Mouse (Mus musculus) limb, embryonic 14.5 days (tissue): ENCODE results near the gene Gpr162. TPM values are rescaled to one million over a fixed set of nuclear protein-coding genes. Genes with fewer than 3 reads are reported as not detected.
A peak's percentile ranks its signal among the peaks of the same experiment; 100 is the strongest.

ENCODE experiments used
- ATAC-seq: fragments of 200-750 bp; cut with Nextera tagmentation; 2 replicates; pipeline ENCODE4 v1.8.0; 2017; ENCODE audit warnings: low read depth, moderate number of reproducible peaks, moderate TSS enrichment; ENCODE audit not compliant: low FRiP score
- DNase-seq: peaks from one replicate; pipeline ENCODE4 v3.0.0-alpha.2; 2015; ENCODE audit warnings: low spot score
- H3K27ac ChIP-seq: fragments of 300-500 bp; sonication (generic); replicated peaks from 2 replicates; pipeline ENCODE4 v1.5.1; 2014; ENCODE audit warnings: low read depth, mild to moderate bottlenecking, low read length, moderate library complexity, mixed read lengths
- H3K27me3 ChIP-seq: fragments of 300-500 bp; sonication (generic); 2 replicates; pipeline ENCODE4 v1.6.1; 2014; ENCODE audit warnings: low read length, mixed read lengths; ENCODE audit not compliant: control insufficient read depth, insufficient read depth
- H3K36me3 ChIP-seq: fragments of 300-500 bp; sonication (generic); 2 replicates; pipeline ENCODE4 v1.6.1; 2014; ENCODE audit warnings: mild to moderate bottlenecking, low read length, moderate library complexity, mixed read lengths; ENCODE audit not compliant: control insufficient read depth, insufficient read depth
- H3K4me1 ChIP-seq: fragments of 300-500 bp; sonication (generic); 2 replicates; pipeline ENCODE4 v1.6.1; 2014; ENCODE audit warnings: antibody characterized with exemption, low read length, mixed read lengths; ENCODE audit not compliant: control insufficient read depth, insufficient read depth
- H3K4me2 ChIP-seq: fragments of 300-500 bp; sonication (generic); replicated peaks from 2 replicates; pipeline ENCODE4 v1.6.1; 2014; ENCODE audit warnings: low read depth, mild to moderate bottlenecking, low read length, moderate library complexity; ENCODE audit not compliant: severe bottlenecking
- H3K4me3 ChIP-seq: fragments of 300-500 bp; sonication (generic); replicated peaks from 2 replicates; pipeline ENCODE4 v1.5.1; 2014; ENCODE audit warnings: low read length
- H3K9ac ChIP-seq: fragments of 300-500 bp; sonication (generic); 2 replicates; pipeline ENCODE4 v1.6.1; 2014; ENCODE audit warnings: mild to moderate bottlenecking, low read depth, low read length, moderate library complexity; ENCODE audit not compliant: severe bottlenecking
- H3K9me3 ChIP-seq: fragments of 300-500 bp; sonication (generic); 2 replicates; pipeline ENCODE4 v1.6.1; 2016; ENCODE audit warnings: low read length; ENCODE audit not compliant: control insufficient read depth
- POLR2A ChIP-seq: fragments of 200-500 bp; IDR thresholded peaks from 2 replicates; pipeline ENCODE4 v1.8.0; 2012; ENCODE audit warnings: inconsistent platforms, mild to moderate bottlenecking, moderate library complexity, borderline replicate concordance; ENCODE audit not compliant: insufficient read depth, insufficient read length; ENCODE audit errors: extremely low read depth
- WGBS: fragments of 180-500 bp; shearing (Covaris S2); extraction: QIAGEN DNeasy Blood & Tissue Kit; methylation state at CpG from one replicate; pipeline ENCODE4 v1.1.7; 2014; 5-methylcytosine and 5-hydroxymethylcytosine counted together
- polyA plus RNA-seq, 2 experiments: library from polyadenylated mRNA; depleted of rRNA in 1 of 2; stranded (reverse) in 1 of 2; unstranded in 1 of 2; fragments of >200 nt; fragmentation: Nextera tagmentation in 1 of 2; extraction: Ambion mirVana in 1 of 2; gene quantifications; 2 replicates each; pipeline versions ENCODE4 v1.2.1 to v1.2.3; 2012 to 2014

Gene Gpr162
- polyA plus RNA-seq, 2 experiments = 2.1 to 7.5 TPM

- TF ChIP-seq POLR2A = no peak
- Histone ChIP-seq H3K27me3 (no peaks in the 10 kb centered on the region), H3K27ac (peak overlapping the region; percentile 99), H3K36me3 (no peaks in the 10 kb centered on the region), H3K4me2 (peak overlapping the region; percentile 78), H3K4me1 (peaks cover 18% of the 10 kb centered on the region), H3K4me3 (peak overlapping the region; percentile 48), H3K9me3 (no peaks in the 10 kb centered on the region), H3K9ac (peak overlapping the region; percentile 74)
- 41% methylated on average over 14 of the region's 16 CpGs for WGBS
- DNase-seq = no peak
- no peak for ATAC-seq
These were observed 41.4 kb upstream of the Gpr162 start for GRCm38 (mm10) chr6:124904991-124905860.

GRCm38 (mm10) chr6:124904161-124904981 lies 40.6 kb upstream of the Gpr162 start:
- WGBS = 9% methylated on average over 23 of the region's 24 CpGs
- peaks cover 11% of the 10 kb centered on the region; the same call in 1 of the 2 replicates for H3K4me1 ChIP-seq
- H3K4me3 ChIP-seq = peak overlapping the region; percentile 48
- no peaks in the 10 kb centered on the region for H3K9me3 ChIP-seq
- H3K9ac ChIP-seq = peak overlapping the region; percentile 74
- H3K36me3 ChIP-seq = no peaks in the 10 kb centered on the region
- no peaks in the 10 kb centered on the region for H3K27me3 ChIP-seq
- peak; percentile 72; the same call in 1 of the 2 replicates for TF ChIP-seq POLR2A
- DNase-seq (peak; percentile 85), ATAC-seq (peak; percentile 83)
- peak overlapping the region; percentile 78 for H3K4me2 ChIP-seq
- peak overlapping the region; percentile 99 for H3K27ac ChIP-seq

DNA sequence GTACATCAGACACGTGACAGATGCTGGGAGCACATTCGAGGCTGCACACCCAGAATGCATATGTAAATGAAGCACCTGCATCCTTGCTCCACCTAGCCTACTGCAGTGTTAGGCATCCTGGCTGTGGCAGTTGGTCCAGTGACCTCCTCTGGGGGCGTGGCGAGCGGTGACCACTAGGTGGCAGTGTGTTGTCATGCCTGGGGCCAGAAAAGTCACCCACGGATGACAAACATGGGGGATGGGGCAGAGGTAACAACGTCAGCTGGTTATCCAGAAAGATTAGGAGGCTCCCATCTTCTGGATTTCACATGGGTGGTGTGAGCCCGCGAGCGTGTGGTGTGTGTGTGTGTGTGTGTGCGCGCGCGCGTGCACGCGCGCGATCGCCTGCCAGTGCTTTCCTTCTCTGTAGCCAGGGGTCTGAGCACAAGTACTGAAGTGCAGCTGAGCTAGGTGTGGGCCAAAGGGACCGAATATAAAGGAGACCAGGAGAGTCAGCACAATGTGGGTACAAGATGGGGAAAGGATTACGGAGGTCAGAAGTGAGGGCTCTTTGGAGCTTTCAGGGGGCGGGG lies 39.9 kb upstream of the Gpr162 start:
- Histone ChIP-seq H3K36me3 (no peaks in the 10 kb centered on the region), H3K4me2 (peak overlapping the region; percentile 78), H3K27ac (peak overlapping the region; percentile 99), H3K4me3 (peak overlapping the region; percentile 48), H3K4me1 (peaks cover 11% of the 10 kb centered on the region; the same call in 1 of the 2 replicates), H3K27me3 (no peaks in the 10 kb centered on the region), H3K9me3 (no peaks in the 10 kb centered on the region), H3K9ac (peak overlapping the region; percentile 74)
- under 1% methylated on average over 23 of the region's 23 CpGs for WGBS
- TF ChIP-seq POLR2A = peak; percentile 22; the same call in 1 of the 2 replicates
- DNase-seq = peak; percentile 90
- peak; percentile 84 for ATAC-seq

DNA sequence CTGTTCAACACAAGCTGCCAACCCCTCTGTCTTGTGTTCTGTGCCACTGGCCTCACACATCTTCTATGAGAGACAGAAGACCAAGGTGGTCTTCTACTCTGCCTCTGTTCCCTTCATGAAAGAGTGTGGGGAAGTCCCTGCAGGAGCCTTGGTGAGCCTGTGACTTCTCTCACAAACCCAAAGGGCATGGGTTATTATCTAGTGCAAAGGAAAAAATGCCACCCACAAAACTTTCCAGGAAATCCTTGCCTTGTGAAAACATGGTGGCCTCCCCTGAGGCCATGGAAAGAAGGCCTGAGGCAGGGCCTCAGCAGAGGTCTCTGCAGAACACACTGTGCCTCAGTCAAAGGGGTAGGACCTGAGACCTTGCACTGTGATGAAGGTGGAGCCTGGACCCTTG lies 38.1 kb upstream of the Gpr162 start:
- Histone ChIP-seq H3K9ac (no peak overlapping the region), H3K4me2 (no peak overlapping the region), H3K36me3 (no peaks in the 10 kb centered on the region), H3K27me3 (no peaks in the 10 kb centered on the region), H3K4me1 (peaks cover 11% of the 10 kb centered on the region; the same call in 1 of the 2 replicates), H3K4me3 (no peak overlapping the region), H3K27ac (no peak overlapping the region), H3K9me3 (no peaks in the 10 kb centered on the region)
- ATAC-seq (no peak), DNase-seq (no peak)
- no peak for TF ChIP-seq POLR2A
